ENCODE assay signal across 13 mouse cellular contexts in the genomic region with DNA sequence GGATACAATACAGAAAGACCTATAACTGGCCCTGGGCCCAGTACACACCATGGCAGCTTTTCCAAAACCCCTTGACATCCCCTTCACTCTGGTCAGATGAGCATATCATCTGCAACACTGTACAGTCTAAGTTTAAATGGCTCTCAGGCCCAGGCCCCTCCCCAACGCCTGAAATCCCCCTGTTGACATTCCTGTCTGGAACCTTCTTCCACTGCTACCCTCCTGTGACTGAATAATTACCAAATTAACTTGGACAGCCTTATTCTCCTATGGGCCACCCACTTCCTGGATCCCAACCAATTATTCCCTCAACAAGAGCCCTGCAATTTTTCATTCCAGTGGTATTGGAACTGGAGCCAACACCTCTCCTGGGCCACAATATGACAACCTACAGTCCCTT. TPM values are rescaled to one million over a fixed set of nuclear protein-coding genes. Genes with fewer than 3 reads are reported as not detected.
DNase-seq lines count a peak whose midpoint lies in the region; ATAC-seq and TF ChIP-seq lines count a peak whose summit lies in the region.
"Had no signal": no experiment of that assay in that cellular context is flagged by ENCODE, and none has a peak within 500 bp of the region (broad histone marks: within the 10 kb centered on the region; RNA-seq: fewer than 3 reads in every experiment).

No protein-coding gene starts in this region.

- H3K4me1 ChIP-seq in kidney, adult 2 months (ENCODE audit: control insufficient read depth, insufficient read depth, low read length): peaks cover under 1% of the 10 kb centered on the region; the same call in 1 of the 2 replicates
- peaks cover 27% of the 10 kb centered on the region for H3K4me1 ChIP-seq in stomach, embryonic 14.5 days (ENCODE audit: control insufficient read depth, insufficient read depth, low read length)
- H3K4me1 ChIP-seq in stomach, postnatal 0 days (replicated peaks; ENCODE audit: control insufficient read depth, insufficient read depth): peaks cover 3% of the 10 kb centered on the region

- no peak overlapping the region for H3K27ac ChIP-seq in kidney, adult 2 months (ENCODE audit: insufficient read depth, low read depth, low read length)
- no peak overlapping the region for H3K27ac ChIP-seq in stomach, embryonic 14.5 days (ENCODE audit: low read length)
- no peak overlapping the region for H3K27ac ChIP-seq in stomach, postnatal 0 days (replicated peaks)
- H3K27ac ChIP-seq: macrophage; neural tube, embryonic 12.5 days had no signal

- peak; percentile 25 to 44 for DNase-seq in cerebellum, adult 18-20 months
- no peak for DNase-seq in cerebellum, adult 9-11 months
- peak; percentile 58 for DNase-seq in kidney, adult 2 months
- no peak for DNase-seq in kidney, postnatal 10 days
- no peak for DNase-seq in stomach, postnatal 0 days (ENCODE audit: low spot score)
- DNase-seq in embryo, embryonic 10.5 days (ENCODE audit: low spot score): no peak
- no peak for DNase-seq in frontal cortex, postnatal 36 days (ENCODE audit: low spot score in 2 of 2)
- DNase-seq: adrenal gland, postnatal 36 days; kidney, adult 8-10 months had no signal

- no peaks in the 10 kb centered on the region for H3K36me3 ChIP-seq in kidney, adult 2 months (ENCODE audit: control insufficient read depth, insufficient read depth, low read length)
- H3K36me3 ChIP-seq in stomach, embryonic 14.5 days (ENCODE audit: control insufficient read depth, insufficient read depth, low read length): peaks cover 46% of the 10 kb centered on the region
- peaks cover 3% of the 10 kb centered on the region for H3K36me3 ChIP-seq in stomach, postnatal 0 days (ENCODE audit: control insufficient read depth, insufficient read depth, low read length)

- no peak for TF ChIP-seq POLR2A in kidney, adult 2 months (IDR thresholded peaks at IDR 0.05; ENCODE audit: low read depth, low read length)

- H3K4me3 ChIP-seq in kidney, adult 2 months (ENCODE audit: insufficient read depth, low read depth, low read length): no peak overlapping the region
- no peak overlapping the region for H3K4me3 ChIP-seq in stomach, embryonic 14.5 days (ENCODE audit: low read depth, low read length)
- H3K4me3 ChIP-seq in stomach, postnatal 0 days (ENCODE audit: low read depth, low read length): no peak overlapping the region
- H3K4me3 ChIP-seq: neural tube, embryonic 12.5 days had no signal

- no peak for ATAC-seq in stomach, embryonic 14.5 days (ENCODE audit: insufficient number of reproducible peaks, insufficient read depth, low FRiP score, low read depth)
- ATAC-seq in stomach, postnatal 0 days (ENCODE audit: low FRiP score, low TSS enrichment): no peak
- ATAC-seq: midbrain, embryonic 16.5 days had no signal

- no peak overlapping the region for H3K9ac ChIP-seq in stomach, embryonic 14.5 days (replicated peaks; ENCODE audit: low read depth, low read length)
- H3K9ac ChIP-seq in stomach, postnatal 0 days (ENCODE audit: low read length): no peak overlapping the region
- H3K9ac ChIP-seq: neural tube, embryonic 12.5 days had no signal

- no peaks in the 10 kb centered on the region for H3K27me3 ChIP-seq in kidney, adult 2 months (replicated peaks; ENCODE audit: control insufficient read depth, insufficient read depth, low read length)
- no peaks in the 10 kb centered on the region for H3K27me3 ChIP-seq in stomach, embryonic 14.5 days (ENCODE audit: control insufficient read depth, insufficient read depth, low read length)
- no peaks in the 10 kb centered on the region for H3K27me3 ChIP-seq in stomach, postnatal 0 days (ENCODE audit: control insufficient read depth, insufficient read depth, low read length)
- H3K27me3 ChIP-seq: neural tube, embryonic 12.5 days had no signal

- 45% methylated on average over 1 of the region's 1 CpGs for WGBS in kidney, adult 2 months
- 50% methylated on average over 1 of the region's 1 CpGs for WGBS in stomach, embryonic 14.5 days
- 52% methylated on average over 1 of the region's 1 CpGs for WGBS in stomach, postnatal 0 days

- TF ChIP-seq CTCF in kidney, adult 2 months (conservative IDR thresholded peaks at IDR 0.05; ENCODE audit: insufficient read depth, insufficient read length, low read depth, low read length): no peak
- no peak for TF ChIP-seq CTCF in stomach, postnatal 0 days (IDR thresholded peaks at IDR 0.05; ENCODE audit: low read depth)

- no peak for TF ChIP-seq EP300 in stomach, postnatal 0 days (optimal IDR thresholded peaks at IDR 0.05)

- H3K4me2 ChIP-seq in stomach, embryonic 14.5 days (replicated peaks; ENCODE audit: low read depth, low read length): peak overlapping the region; percentile 46
- H3K4me2 ChIP-seq in stomach, postnatal 0 days (replicated peaks; ENCODE audit: low read depth): no peak overlapping the region
- H3K4me2 ChIP-seq: neural tube, embryonic 12.5 days had no signal

- H3K9me3 ChIP-seq in stomach, embryonic 14.5 days (ENCODE audit: control insufficient read depth, low read depth, low read length): peaks cover 26% of the 10 kb centered on the region
- no peaks in the 10 kb centered on the region for H3K9me3 ChIP-seq in stomach, postnatal 0 days (ENCODE audit: control insufficient read depth, low read length)

RNA-seq across cellular contexts. Expression of a gene that starts 25.4 kb away (rescaled TPM):
- polyA plus RNA-seq in kidney, adult 2 months (2012; rRNA removed): 24.8 and 27.0 TPM in 2 replicates
- polyA plus RNA-seq in stomach, embryonic 14.5 days (2014; fragmentation: Nextera tagmentation; extraction: Ambion mirVana): 46.0 and 51.7 TPM in 2 replicates
- 9.4 and 9.6 TPM in 2 replicates for polyA plus RNA-seq in stomach, postnatal 0 days (2015; fragmentation: Nextera tagmentation; extraction: Ambion mirVana)

Comparison
In these comparisons a context has a peak if more than half of its experiments do, and no peak if none do; other contexts are left out.
1. DNase-seq: peak in cerebellum, adult 18-20 months (2 of 2) and kidney, adult 2 months (single experiment); none in cerebellum, adult 9-11 months (single experiment), kidney, postnatal 10 days (single experiment), stomach, postnatal 0 days (single experiment), embryo, embryonic 10.5 days (single experiment) and frontal cortex, postnatal 36 days (0 of 2).